Mouse (Mus musculus): ENCODE results near the gene Art3. TPM values are rescaled to one million over a fixed set of nuclear protein-coding genes. Genes with fewer than 3 reads are reported as not detected.

Art3 gene
- polyA plus RNA-seq, 1 experiment from 2014 or later, result 2.6 TPM

DNA sequence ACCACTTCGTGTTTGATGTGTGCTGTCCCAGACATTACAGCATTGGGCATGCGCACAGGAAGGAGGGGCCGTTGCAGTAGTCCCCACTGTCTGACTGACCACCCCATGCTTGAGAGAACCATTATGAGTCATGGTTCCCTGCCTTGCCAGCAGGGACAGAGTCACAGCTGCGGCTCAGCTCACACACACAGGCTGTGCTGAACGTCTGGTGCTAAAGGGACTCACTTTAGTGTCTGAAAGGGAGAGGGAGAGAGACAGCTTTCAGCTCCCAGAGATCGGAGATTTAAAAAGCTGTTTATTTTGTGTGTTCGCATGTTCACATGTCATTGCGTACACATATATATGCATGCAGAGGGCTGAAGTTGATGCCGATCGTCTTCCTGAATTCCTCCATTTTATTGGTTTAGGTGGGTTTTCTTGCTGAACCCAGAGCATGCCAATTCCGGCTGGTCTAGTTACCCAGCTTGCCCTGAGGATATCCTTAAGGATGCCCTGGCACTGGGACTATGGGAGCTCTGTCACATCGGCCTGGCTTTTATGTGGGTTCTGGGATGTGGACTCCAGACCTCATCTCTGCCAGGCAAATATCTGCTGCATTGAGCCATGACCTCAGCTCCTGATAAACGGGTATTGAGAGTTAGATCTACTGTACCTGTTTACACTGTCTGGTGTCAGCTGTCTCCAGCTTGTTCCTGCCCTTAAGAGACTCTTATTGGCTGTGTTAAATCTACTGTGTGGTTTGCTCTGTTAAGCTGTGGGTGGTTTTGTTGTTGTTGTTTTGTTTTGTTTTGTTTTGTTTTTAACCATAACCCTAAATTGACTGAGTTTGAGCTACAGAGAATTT, 37.7 kb downstream of the Art3 start:
- Histone ChIP-seq H3K36me3 (no peaks in the 10 kb centered on the region), H3K4me1 (peaks cover 8% of the 10 kb centered on the region), H3K9me3 (no peaks in the 10 kb centered on the region), H3K4me2 (replicated peaks) (no peak overlapping the region), H3K4me3 (no peak overlapping the region), H3K9ac (replicated peaks) (no peak overlapping the region), H3K27ac (replicated peaks) (no peak overlapping the region), H3K27me3 (no peaks in the 10 kb centered on the region)
- WGBS, result 76% methylated on average over 13 of the region's 13 CpGs
- ATAC-seq (ENCODE audit: low FRiP score, low read depth), result peak; percentile 66

DNA sequence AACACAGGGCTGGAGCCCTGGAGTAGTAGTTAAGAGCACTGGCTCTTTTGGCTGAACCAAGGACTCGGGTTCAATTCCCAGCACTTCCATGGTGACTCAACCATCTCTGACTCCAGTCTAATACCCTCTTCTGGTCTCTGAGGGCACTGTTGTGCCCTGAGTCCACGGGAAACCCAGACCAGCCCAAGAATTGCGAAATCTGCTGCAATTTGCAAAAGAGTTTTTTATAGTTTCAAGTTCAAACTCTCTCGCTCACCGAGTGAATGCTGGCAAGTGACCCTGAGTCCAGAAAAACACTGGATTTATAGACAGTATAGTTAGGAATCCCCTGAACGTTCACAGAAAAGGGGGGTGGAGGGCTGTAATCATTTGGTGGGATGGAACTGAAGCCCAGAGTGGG, 38.8 kb downstream of the Art3 start:
- 91% methylated on average over 6 of the region's 6 CpGs for WGBS
- no peak for ATAC-seq (ENCODE audit: low FRiP score, low read depth)
- Histone ChIP-seq H3K27ac (replicated peaks) (no peak overlapping the region), H3K9ac (replicated peaks) (no peak overlapping the region), H3K27me3 (no peaks in the 10 kb centered on the region), H3K9me3 (no peaks in the 10 kb centered on the region), H3K4me3 (no peak overlapping the region), H3K36me3 (no peaks in the 10 kb centered on the region), H3K4me2 (replicated peaks) (no peak overlapping the region), H3K4me1 (peaks cover 8% of the 10 kb centered on the region)

DNA sequence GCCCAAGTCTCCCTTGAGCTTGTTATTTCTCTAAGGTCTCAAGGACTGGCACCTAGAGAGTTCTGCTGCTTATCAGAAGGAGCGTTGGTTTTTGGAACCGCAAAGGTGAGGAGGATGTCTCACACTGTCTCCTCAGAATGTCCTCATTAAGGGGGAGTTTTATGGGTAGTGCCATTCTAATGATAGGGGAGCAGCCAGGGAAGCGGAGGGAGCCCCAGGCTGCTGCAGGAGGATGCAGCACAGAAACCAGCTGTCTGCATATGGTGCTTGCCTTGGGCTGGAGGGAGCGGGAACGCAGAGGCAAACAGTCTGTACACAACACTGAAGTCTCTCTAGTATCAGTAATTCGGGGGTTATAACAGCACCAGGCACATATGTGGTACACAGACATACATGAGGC, 39.3 kb downstream of the Art3 start:
- Histone ChIP-seq H3K27me3 (no peaks in the 10 kb centered on the region), H3K9ac (replicated peaks) (no peak overlapping the region), H3K9me3 (no peaks in the 10 kb centered on the region), H3K4me3 (no peak overlapping the region), H3K4me2 (replicated peaks) (no peak overlapping the region), H3K27ac (replicated peaks) (peak overlapping the region; percentile 32; the same call in 1 of the 2 replicates), H3K4me1 (peaks cover 8% of the 10 kb centered on the region), H3K36me3 (no peaks in the 10 kb centered on the region)
- ATAC-seq (ENCODE audit: low FRiP score, low read depth), result no peak
- WGBS, result 88% methylated on average over 6 of the region's 6 CpGs

DNA sequence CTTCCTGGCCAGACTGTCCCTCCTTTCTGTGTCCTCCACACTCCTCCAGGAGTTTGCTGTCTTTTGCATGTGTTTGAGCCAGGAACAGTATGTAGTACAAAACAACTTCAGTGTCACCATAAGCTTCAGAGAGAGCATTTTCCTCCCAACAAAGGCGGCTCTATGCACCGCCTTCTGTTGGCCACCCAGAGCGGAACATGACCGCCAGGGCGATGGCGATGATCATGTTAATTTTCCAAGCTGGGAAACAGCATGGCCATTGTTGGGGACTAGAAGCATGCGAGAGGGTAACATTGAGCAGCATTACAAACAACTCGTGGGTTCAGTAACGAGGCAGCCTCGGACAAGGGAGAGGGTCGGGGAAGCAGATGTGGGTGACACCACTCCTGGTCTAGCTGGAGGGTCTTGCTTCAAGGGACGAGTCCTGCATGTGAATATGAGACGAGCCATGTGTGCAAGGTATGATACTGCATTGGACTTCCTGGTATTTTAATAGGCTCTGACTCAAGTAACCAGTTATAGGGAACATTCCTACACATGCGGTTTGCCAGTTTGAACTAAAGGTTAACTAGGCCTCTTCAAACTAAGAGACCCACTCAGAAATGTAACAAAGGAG, 39.8 kb downstream of the Art3 start:
- WGBS, result 75% methylated on average over 14 of the region's 14 CpGs
- Histone ChIP-seq H3K9me3 (no peaks in the 10 kb centered on the region), H3K4me1 (peaks cover 8% of the 10 kb centered on the region), H3K9ac (replicated peaks) (no peak overlapping the region), H3K27ac (replicated peaks) (peak overlapping the region; percentile 32; the same call in 1 of the 2 replicates), H3K4me3 (no peak overlapping the region), H3K4me2 (replicated peaks) (no peak overlapping the region), H3K27me3 (no peaks in the 10 kb centered on the region), H3K36me3 (no peaks in the 10 kb centered on the region)
- peak; percentile 70 for ATAC-seq (ENCODE audit: low FRiP score, low read depth)

DNA sequence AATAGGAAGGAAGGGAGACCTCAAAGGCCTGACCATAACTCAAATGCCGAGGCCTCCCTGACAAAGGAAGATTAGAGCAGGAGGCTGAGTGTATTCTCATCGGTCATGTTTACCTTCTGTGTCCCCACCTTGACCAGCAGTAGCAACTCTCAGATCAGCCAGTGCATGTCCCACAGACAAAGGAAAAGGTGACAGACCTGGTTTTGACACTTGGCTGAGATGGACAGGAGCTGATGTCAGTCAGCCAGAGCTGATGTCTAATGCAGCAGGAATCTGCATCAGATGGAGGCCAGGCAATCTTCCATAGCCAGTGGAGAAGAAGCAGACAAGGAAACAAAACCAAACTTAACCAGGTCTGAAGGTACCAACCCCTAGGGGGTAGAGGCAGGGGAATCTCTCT, 41.0 kb downstream of the Art3 start:
- H3K4me1 ChIP-seq, result peaks cover 17% of the 10 kb centered on the region
- no peak overlapping the region for H3K9ac ChIP-seq (replicated peaks)
- no peaks in the 10 kb centered on the region for H3K9me3 ChIP-seq
- H3K4me3 ChIP-seq, result no peak overlapping the region
- no peak for ATAC-seq (ENCODE audit: low FRiP score, low read depth)
- no peaks in the 10 kb centered on the region for H3K36me3 ChIP-seq
- no peak overlapping the region for H3K4me2 ChIP-seq (replicated peaks)
- H3K27me3 ChIP-seq, result no peaks in the 10 kb centered on the region
- WGBS, result 68% methylated on average over 2 of the region's 2 CpGs
- H3K27ac ChIP-seq (replicated peaks), result no peak overlapping the region

DNA sequence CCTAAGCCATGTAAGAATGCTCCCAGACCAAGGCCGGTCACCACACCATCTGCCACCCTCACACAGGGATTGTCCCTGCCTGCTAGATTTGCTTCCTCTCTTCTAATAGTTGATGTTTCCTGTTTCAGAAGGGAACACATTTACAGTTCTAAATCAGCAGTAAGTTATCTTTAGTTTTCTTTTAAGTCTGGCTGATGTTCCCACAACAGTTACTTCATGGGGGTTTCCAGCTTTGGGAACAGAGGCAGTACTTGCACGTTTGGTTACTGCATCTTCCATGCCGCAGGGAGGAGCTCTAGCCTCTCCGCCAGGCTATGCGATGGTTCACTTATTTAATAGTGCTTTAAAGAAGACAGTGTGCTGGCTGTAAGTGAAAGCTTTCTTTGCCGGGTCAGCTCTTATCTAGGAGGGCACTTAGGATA, 43.1 kb downstream of the Art3 start:
- Histone ChIP-seq H3K4me1 (peaks cover 17% of the 10 kb centered on the region), H3K9me3 (no peaks in the 10 kb centered on the region), H3K36me3 (no peaks in the 10 kb centered on the region), H3K27me3 (no peaks in the 10 kb centered on the region), H3K4me2 (replicated peaks) (no peak overlapping the region), H3K9ac (replicated peaks) (no peak overlapping the region), H3K27ac (replicated peaks) (no peak overlapping the region), H3K4me3 (no peak overlapping the region)
- 72% methylated on average over 6 of the region's 6 CpGs for WGBS
- ATAC-seq (ENCODE audit: low FRiP score, low read depth), result no peak

DNA sequence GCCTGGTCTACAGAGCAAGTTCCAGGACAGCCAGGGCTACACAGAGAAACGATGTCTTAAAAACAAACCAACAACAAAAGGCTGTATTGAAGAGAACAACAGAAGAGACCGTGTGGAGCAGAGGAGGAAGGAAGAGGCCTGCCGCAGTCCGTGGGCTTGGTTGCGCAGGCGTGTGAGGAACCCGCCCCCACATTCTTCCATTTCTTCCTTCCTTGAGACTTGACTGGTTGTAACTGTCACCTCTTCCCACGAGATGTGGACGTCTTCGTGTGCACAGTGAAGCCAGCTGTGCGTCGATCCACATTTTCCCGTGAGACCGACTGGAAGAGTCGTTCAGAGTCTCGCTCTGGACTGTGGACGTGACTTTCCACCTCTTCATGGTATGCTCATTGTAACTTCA, 43.7 kb downstream of the Art3 start:
- no peak for ATAC-seq (ENCODE audit: low FRiP score, low read depth)
- Histone ChIP-seq H3K27ac (replicated peaks) (no peak overlapping the region), H3K36me3 (no peaks in the 10 kb centered on the region), H3K9me3 (no peaks in the 10 kb centered on the region), H3K9ac (replicated peaks) (no peak overlapping the region), H3K4me3 (no peak overlapping the region), H3K4me1 (peaks cover 17% of the 10 kb centered on the region), H3K4me2 (replicated peaks) (no peak overlapping the region), H3K27me3 (no peaks in the 10 kb centered on the region)
- WGBS, result 87% methylated on average over 17 of the region's 17 CpGs

DNA sequence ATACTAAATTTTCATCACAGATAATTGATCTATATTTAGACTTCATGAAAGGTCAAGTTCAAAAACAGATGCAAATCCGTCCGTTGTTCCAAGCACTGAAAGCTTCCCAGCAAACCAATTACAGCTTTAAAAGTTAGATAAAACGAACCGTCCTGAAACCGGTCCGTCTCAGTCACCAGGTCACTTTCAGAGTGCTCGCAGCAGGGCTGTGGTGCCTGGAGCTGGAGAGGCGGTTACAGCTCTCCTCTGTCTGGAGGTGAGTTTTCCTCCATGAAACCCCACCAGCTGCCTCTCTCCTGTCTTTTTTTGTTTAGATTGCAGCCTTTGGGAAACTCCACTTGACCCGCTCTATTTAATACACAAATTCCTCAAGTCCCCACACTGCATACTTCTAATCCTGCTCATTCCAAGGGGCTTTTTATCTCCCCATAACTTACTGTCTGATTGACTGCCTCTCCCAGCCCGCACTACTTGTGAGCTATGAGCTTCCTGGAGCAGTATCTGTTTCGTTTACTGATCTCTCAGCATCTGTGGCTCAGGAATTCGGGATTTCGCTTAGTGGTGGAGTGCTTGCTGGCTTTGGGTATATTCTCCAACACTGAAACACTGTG, 45.3 kb downstream of the Art3 start:
- H3K4me2 ChIP-seq (replicated peaks), result peak overlapping the region; percentile 9; the same call in 1 of the 2 replicates
- 32% methylated on average over 13 of the region's 13 CpGs for WGBS
- H3K27ac ChIP-seq (replicated peaks), result no peak overlapping the region
- H3K4me3 ChIP-seq, result no peak overlapping the region
- no peaks in the 10 kb centered on the region for H3K9me3 ChIP-seq
- H3K9ac ChIP-seq (replicated peaks), result no peak overlapping the region
- H3K36me3 ChIP-seq, result no peaks in the 10 kb centered on the region
- ATAC-seq (ENCODE audit: low FRiP score, low read depth), result 0 out of 2 replicates have a peak, but pooled peaks have one; percentile 24
- H3K27me3 ChIP-seq, result no peaks in the 10 kb centered on the region
- peaks cover 9% of the 10 kb centered on the region for H3K4me1 ChIP-seq

DNA sequence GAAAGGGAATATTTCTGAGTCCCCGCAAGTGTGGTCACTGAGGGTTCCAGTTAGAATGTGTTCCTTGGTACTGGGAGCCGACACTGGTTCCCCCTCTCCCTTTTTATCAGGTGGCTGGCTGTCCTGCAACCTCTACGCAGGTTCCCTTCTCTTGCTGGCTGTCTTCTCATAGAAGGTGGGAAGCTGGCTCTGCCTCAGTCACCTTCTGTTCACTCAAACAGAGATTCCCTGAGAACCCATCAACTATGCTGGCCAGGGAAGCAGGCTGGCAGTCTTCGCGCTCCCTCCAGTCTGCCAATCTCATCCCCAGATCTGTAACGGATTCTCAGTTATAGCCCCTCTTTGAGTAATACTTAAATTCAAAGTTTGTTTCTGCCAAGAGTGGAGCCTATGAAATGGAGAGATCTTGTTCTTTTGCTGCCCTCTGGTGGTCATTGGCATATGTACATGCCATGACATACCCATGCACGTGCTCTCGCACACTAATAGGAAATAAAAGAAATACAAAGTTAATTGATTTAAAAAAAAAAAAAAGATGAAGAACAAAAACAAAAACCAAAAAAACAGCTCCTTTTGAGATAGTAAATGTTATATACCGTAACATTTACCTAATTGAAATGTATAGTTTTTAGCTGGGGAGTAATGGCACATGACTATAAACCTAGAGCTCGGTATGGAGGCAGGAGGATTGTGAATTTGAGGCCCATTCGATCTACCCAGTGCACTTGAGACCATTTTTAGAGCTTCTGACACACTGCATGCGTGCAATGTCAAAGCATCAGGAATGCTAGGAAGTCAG, 50.1 kb downstream of the Art3 start:
- Histone ChIP-seq H3K4me1 (peaks cover 7% of the 10 kb centered on the region), H3K4me3 (no peak overlapping the region), H3K27ac (replicated peaks) (no peak overlapping the region), H3K9me3 (no peaks in the 10 kb centered on the region), H3K27me3 (no peaks in the 10 kb centered on the region), H3K36me3 (no peaks in the 10 kb centered on the region), H3K4me2 (replicated peaks) (no peak overlapping the region), H3K9ac (replicated peaks) (no peak overlapping the region)
- peak; percentile 74 for ATAC-seq (ENCODE audit: low FRiP score, low read depth)
- WGBS, result 39% methylated on average over 12 of the region's 12 CpGs

DNA sequence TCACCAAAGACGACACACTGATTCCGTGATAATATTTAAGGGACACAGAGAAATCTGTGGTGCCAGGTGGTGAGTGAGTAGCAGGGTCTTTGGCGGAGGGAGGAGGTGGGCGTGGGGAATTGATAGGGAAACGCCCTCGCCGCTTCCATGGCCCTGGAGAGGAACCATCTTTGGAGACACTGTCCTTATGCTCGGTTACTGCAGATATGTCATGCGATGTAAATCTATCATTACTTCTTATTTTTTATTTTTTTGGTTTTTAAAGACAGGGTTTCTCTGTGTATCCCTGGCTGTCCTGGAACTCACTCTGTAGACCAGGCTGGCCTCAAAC, 50.7 kb downstream of the Art3 start:
- ATAC-seq (ENCODE audit: low FRiP score, low read depth), result peak; percentile 24; the same call in 1 of the 2 replicates
- Histone ChIP-seq H3K27ac (replicated peaks) (no peak overlapping the region), H3K9me3 (no peaks in the 10 kb centered on the region), H3K4me3 (no peak overlapping the region), H3K9ac (replicated peaks) (no peak overlapping the region), H3K4me2 (replicated peaks) (no peak overlapping the region), H3K27me3 (no peaks in the 10 kb centered on the region), H3K36me3 (no peaks in the 10 kb centered on the region), H3K4me1 (peaks cover 2% of the 10 kb centered on the region; the same call in 1 of the 2 replicates)
- WGBS, result 69% methylated on average over 9 of the region's 9 CpGs

DNA sequence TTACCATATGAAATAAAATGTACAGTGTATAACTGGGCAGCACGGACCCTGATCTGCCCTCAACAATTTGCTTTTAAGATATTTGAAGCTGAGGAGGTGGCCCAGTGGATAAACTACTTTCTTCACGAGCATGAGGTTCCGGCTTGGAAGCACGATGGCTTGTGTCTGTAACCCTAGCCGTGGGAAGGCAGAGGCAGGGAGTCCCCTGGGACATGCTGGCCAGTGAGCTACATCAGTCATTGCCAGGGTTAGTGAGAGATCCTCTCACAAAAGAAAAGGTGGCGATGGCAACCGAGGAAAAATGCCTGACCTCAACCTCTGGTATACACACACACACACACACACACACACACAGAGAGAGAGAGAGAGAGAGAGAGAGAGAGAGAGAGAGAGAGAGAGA, 52.1 kb downstream of the Art3 start:
- WGBS, result 59% methylated on average over 7 of the region's 7 CpGs
- Histone ChIP-seq H3K36me3 (no peaks in the 10 kb centered on the region), H3K4me2 (replicated peaks) (no peak overlapping the region), H3K27me3 (no peaks in the 10 kb centered on the region), H3K9me3 (no peaks in the 10 kb centered on the region), H3K4me1 (no peaks in the 10 kb centered on the region), H3K9ac (replicated peaks) (no peak overlapping the region), H3K27ac (replicated peaks) (no peak overlapping the region), H3K4me3 (no peak overlapping the region)
- no peak for ATAC-seq (ENCODE audit: low FRiP score, low read depth)

DNA sequence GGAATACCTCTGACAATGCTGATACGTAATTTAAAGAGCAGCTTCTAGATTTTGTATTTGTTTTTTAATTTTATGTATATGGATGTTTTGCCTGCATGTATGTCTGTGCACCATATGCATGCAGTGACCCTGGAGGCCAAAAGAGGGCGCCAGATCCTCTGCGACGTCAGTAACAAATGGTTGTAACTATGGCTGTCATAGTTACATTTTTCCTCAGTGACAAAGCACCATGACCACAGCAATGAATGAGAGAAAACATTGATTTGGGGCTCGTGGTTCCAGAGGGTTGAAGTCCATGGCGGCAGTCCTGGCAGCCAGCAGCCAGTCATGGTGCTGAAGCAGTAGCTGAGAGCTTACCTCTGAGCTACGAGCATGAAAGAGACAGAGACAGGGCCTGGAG, 53.2 kb downstream of the Art3 start:
- 41% methylated on average over 7 of the region's 7 CpGs for WGBS
- ATAC-seq (ENCODE audit: low FRiP score, low read depth), result no peak
- Histone ChIP-seq H3K4me2 (replicated peaks) (no peak overlapping the region), H3K9ac (replicated peaks) (no peak overlapping the region), H3K36me3 (no peaks in the 10 kb centered on the region), H3K4me3 (no peak overlapping the region), H3K4me1 (no peaks in the 10 kb centered on the region), H3K27me3 (no peaks in the 10 kb centered on the region), H3K27ac (replicated peaks) (no peak overlapping the region), H3K9me3 (no peaks in the 10 kb centered on the region)

Measured in midbrain, embryonic 12.5 days (tissue).